Mouse (Mus musculus) erythroblast, embryonic 14.5 days (primary cell): ENCODE data around the gene Crybb3.

Experiments used
- GATA1 ChIP-seq: IDR thresholded peaks from 2 replicates; pipeline ENCODE4 v1.6.1; 2012; ENCODE audit warnings: low read length, inconsistent platforms, mixed read lengths
- TAL1 ChIP-seq: IDR thresholded peaks from 3 replicates; pipeline ENCODE4 v1.6.1; 2012; ENCODE audit warnings: low read length, inconsistent platforms, mixed read lengths

DNA sequence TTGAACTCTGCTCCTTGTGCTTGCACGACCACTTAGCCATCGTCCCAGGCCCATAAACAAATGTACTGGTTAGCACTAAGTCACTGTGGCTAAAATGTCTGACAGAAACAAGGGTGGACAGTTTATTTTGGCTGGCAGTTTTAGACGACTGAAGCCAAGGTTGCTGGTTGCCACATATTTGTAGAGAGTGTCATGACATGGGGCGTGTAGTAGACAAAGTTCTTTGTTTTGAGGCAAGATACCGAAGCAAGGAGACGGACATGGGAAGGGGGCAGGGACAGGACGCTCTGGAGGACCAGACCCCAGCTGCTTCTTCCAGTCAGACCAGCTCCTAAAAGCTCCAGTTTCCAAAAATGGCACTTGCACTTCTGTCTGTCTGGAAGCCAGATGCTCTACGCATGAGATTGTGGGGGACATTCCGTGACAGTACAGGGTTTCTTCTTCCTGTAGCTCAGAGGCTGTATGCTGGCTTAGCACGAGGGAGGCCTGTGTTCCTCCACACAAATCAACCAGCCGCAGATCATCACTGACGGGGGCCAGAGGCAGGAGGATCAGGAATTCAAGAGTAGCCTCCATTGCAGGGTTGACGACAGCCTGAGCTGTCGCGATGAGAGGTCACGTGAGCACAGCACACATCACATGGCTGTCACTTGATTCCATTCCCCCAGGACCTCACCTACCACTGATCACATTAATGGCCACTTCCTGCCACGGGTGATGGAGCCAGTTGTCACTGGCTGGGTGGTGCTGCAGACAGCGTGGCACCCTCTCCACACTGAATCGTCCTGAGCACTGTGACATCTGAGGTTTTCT lies 1.2 kb upstream of the Crybb3 start:
- TF ChIP-seq GATA1 (no peak), TAL1 (no peak)
